Mouse (Mus musculus): ENCODE measurements around the gene Fam3b.
A peak's percentile ranks its signal among the peaks of the same experiment; 100 is the strongest.

Gene Fam3b

GRCm38 (mm10) chr16:97492369-97492768 lies 22.2 kb downstream of the Fam3b start:
- DNase-seq (ENCODE audit: low read depth, low spot score) = no peak

- DNase-seq (ENCODE audit: low read depth, low spot score) = no peak
Observed at GRCm38 (mm10) chr16:97478655-97479054, 36.0 kb downstream of the Fam3b start.

GRCm38 (mm10) chr16:97476524-97476923 lies 38.1 kb downstream of the Fam3b start:
- DNase-seq (ENCODE audit: low read depth, low spot score) = no peak

GRCm38 (mm10) chr16:97475581-97475980 lies 39.0 kb downstream of the Fam3b start:
- DNase-seq (ENCODE audit: low read depth, low spot score) = no peak

GRCm38 (mm10) chr16:97474671-97475070 lies 39.9 kb downstream of the Fam3b start:
- DNase-seq (ENCODE audit: low read depth, low spot score) = no peak

GRCm38 (mm10) chr16:97467993-97468791 lies 46.4 kb downstream of the Fam3b start:
- no peak for DNase-seq (ENCODE audit: low read depth, low spot score)

GRCm38 (mm10) chr16:97467472-97467871 lies 47.1 kb downstream of the Fam3b start:
- no peak for DNase-seq (ENCODE audit: low read depth, low spot score)

- DNase-seq (ENCODE audit: low read depth, low spot score) = no peak
Observed at GRCm38 (mm10) chr16:97466182-97466957, 48.2 kb downstream of the Fam3b start.

- no peak for DNase-seq (ENCODE audit: low read depth, low spot score)
Observed at GRCm38 (mm10) chr16:97462481-97463181, 52.0 kb downstream of the Fam3b start, which contains the start of gene Mx1. Gene Mx1, minus strand, starts transcription at chr16:97462907.

- DNase-seq (ENCODE audit: low read depth, low spot score) = no peak
Observed at GRCm38 (mm10) chr16:97461271-97461670, 53.3 kb downstream of the Fam3b start.

GRCm38 (mm10) chr16:97459831-97460230 lies 54.8 kb downstream of the Fam3b start:
- no peak for DNase-seq (ENCODE audit: low read depth, low spot score)

- DNase-seq (ENCODE audit: low read depth, low spot score) = no peak
Observed at GRCm38 (mm10) chr16:97447386-97447785, 67.2 kb downstream of the Fam3b start.

- peak; percentile 61 for DNase-seq (ENCODE audit: low read depth, low spot score)
Observed at GRCm38 (mm10) chr16:97443670-97444263, 70.8 kb downstream of the Fam3b start.

- no peak for DNase-seq (ENCODE audit: low read depth, low spot score)
Observed at GRCm38 (mm10) chr16:97441967-97442366, 72.6 kb downstream of the Fam3b start.

GRCm38 (mm10) chr16:97438191-97438590 lies 76.4 kb downstream of the Fam3b start:
- DNase-seq (ENCODE audit: low read depth, low spot score) = no peak

GRCm38 (mm10) chr16:97437448-97438056 lies 77.1 kb downstream of the Fam3b start:
- DNase-seq (ENCODE audit: low read depth, low spot score) = no peak

- DNase-seq (ENCODE audit: low read depth, low spot score) = no peak
Observed at GRCm38 (mm10) chr16:97434206-97434605, 80.4 kb downstream of the Fam3b start.

GRCm38 (mm10) chr16:97431328-97431727 lies 83.3 kb downstream of the Fam3b start:
- DNase-seq (ENCODE audit: low read depth, low spot score) = no peak

GRCm38 (mm10) chr16:97430091-97430490 lies 84.5 kb downstream of the Fam3b start:
- DNase-seq (ENCODE audit: low read depth, low spot score) = no peak

GRCm38 (mm10) chr16:97428026-97428425 lies 86.6 kb downstream of the Fam3b start:
- DNase-seq (ENCODE audit: low read depth, low spot score) = no peak

GRCm38 (mm10) chr16:97423627-97424026 lies 91.0 kb downstream of the Fam3b start:
- DNase-seq (ENCODE audit: low read depth, low spot score) = no peak
